Mouse (Mus musculus) hindbrain, embryonic 14.5 days (tissue): ENCODE measurements around the gene Gm45837. TPM values are rescaled to one million over a fixed set of nuclear protein-coding genes. Genes with fewer than 3 reads are reported as not detected.

Source experiments
- ATAC-seq: fragments of 200-750 bp; cut with Nextera tagmentation; 2 replicates; pipeline ENCODE4 v1.8.0; 2017; ENCODE audit warnings: moderate number of reproducible peaks, mild to moderate bottlenecking, moderate TSS enrichment, moderate library complexity; ENCODE audit not compliant: low FRiP score
- DNase-seq: peaks from one replicate; pipeline ENCODE4 v3.0.0-alpha.2; 2015; ENCODE audit warnings: low spot score
- H3K27ac ChIP-seq: fragments of 300-500 bp; sonication (generic); 2 replicates; pipeline ENCODE4 v1.5.1; 2014; ENCODE audit warnings: mild to moderate bottlenecking, moderate library complexity
- H3K27me3 ChIP-seq: fragments of 300-500 bp; sonication (generic); 2 replicates; pipeline ENCODE4 v1.6.1; 2014; ENCODE audit warnings: mild to moderate bottlenecking, low read length, mixed read lengths; ENCODE audit not compliant: control insufficient read depth, insufficient read depth
- H3K36me3 ChIP-seq: fragments of 300-500 bp; sonication (generic); replicated peaks from 2 replicates; pipeline ENCODE4 v1.6.1; 2014; ENCODE audit not compliant: control insufficient read depth, insufficient read depth
- H3K4me1 ChIP-seq: fragments of 300-500 bp; sonication (generic); replicated peaks from 2 replicates; pipeline ENCODE4 v1.6.1; 2014; ENCODE audit warnings: antibody characterized with exemption, low read length, mixed read lengths; ENCODE audit not compliant: control insufficient read depth, insufficient read depth
- H3K4me2 ChIP-seq: fragments of 300-500 bp; sonication (generic); replicated peaks from 2 replicates; pipeline ENCODE4 v1.6.1; 2014; ENCODE audit warnings: mild to moderate bottlenecking, moderate library complexity
- H3K4me3 ChIP-seq: fragments of 300-500 bp; sonication (generic); replicated peaks from 2 replicates; pipeline ENCODE4 v1.5.1; 2014; ENCODE audit warnings: mild to moderate bottlenecking, low read length
- H3K9ac ChIP-seq: fragments of 300-500 bp; sonication (generic); 2 replicates; pipeline ENCODE4 v1.6.1; 2014
- H3K9me3 ChIP-seq: fragments of 300-500 bp; sonication (generic); 2 replicates; pipeline ENCODE4 v1.6.1; 2016; ENCODE audit warnings: low read length; ENCODE audit not compliant: control insufficient read depth
- WGBS: fragments of 180-500 bp; shearing (Covaris S2); extraction: QIAGEN DNeasy Blood & Tissue Kit; methylation state at CpG from one replicate; pipeline ENCODE4 v1.1.7; 2014; 5-methylcytosine and 5-hydroxymethylcytosine counted together
- polyA plus RNA-seq: library from polyadenylated mRNA; unstranded; fragments of >200 nt; fragmentation: Nextera tagmentation; extraction: Ambion mirVana; gene quantifications from 2 replicates; pipeline ENCODE4 v1.2.1, GENCODE M21; 2014

The Gm45837 gene
- polyA plus RNA-seq, 1 experiment from 2014 or later = not detected

DNA sequence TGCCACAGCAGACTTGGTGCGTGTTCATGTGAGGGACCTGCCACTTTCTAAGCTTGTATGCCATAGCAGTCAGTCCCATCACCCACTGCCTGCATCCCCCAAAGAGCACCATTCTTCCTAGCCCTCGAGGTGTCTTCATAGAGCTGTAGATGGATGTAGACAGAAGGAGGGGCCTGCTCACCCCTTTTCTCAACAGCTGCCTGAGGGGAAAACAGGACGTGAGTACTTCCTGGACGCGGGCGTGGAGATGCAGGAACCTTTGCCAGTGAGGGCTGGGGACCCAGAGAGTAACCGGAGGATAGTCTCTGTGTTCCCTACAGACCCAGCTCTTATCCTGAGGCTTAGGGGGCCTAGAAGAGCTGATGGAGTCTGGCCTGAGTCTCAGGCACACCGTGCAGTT is 47.1 kb downstream of the Gm45837 start:
- Histone ChIP-seq H3K4me1 (peaks cover 12% of the 10 kb centered on the region), H3K36me3 (no peaks in the 10 kb centered on the region), H3K27ac (no peak overlapping the region), H3K4me2 (no peak overlapping the region), H3K9ac (no peak overlapping the region), H3K4me3 (no peak overlapping the region), H3K9me3 (no peaks in the 10 kb centered on the region), H3K27me3 (peaks cover 4% of the 10 kb centered on the region; the same call in 1 of the 2 replicates)
- ATAC-seq (no peak), DNase-seq (no peak)
- WGBS = 68% methylated on average over 8 of the region's 8 CpGs

DNA sequence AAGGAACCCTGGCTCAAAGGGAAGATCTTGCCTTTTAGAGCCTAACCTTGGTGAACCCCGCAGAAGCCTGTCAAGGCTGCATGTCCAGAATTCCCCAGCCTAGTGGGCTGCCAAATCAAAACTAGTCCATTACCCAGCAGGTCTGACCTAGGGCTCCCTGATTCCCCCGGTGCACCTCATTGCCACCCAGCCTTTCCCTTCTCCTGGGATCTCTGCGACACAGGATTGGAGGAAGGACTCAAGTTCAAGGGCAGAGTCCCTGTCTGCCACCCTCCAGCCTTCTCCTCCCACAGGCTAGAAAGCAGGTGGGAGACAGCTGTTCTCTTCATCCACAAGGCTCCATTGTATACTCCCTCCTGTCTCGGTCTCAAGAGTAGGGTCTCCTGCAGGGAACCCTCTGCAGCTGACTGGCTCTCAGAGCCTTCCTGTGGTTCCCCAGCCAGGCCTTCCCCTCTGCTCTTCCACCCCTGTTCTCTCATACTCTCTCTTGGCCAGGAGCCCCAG is 47.6 kb downstream of the Gm45837 start:
- Histone ChIP-seq H3K36me3 (no peaks in the 10 kb centered on the region), H3K9me3 (no peaks in the 10 kb centered on the region), H3K9ac (no peak overlapping the region), H3K27ac (no peak overlapping the region), H3K27me3 (no peaks in the 10 kb centered on the region), H3K4me3 (no peak overlapping the region), H3K4me1 (peaks cover 14% of the 10 kb centered on the region), H3K4me2 (no peak overlapping the region)
- ATAC-seq (no peak), DNase-seq (no peak)
- 65% methylated on average over 4 of the region's 4 CpGs for WGBS

DNA sequence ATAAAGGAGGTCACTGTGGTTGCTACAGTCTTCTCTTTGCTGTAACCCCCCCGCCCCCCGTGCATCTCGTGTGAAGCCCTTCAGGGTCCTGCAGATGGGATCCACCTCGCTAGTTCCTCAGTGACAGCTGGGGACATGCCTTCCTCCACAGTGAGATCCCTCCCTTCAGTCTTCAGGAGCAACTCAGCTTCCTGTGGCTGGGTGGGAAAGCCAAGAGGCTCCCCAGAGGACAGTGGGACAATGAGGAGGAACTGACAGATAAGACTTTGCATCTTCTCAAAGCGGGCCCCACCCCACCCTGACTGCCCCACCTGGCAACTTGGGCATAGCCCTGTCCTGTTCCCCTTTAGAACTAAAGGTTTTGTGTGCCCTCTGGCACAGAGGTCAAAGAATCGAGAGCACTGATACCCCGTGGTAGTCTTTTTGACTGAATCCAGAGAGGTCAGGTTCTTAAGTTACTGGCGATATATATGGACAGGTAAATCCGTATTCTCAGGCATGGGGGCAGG is 48.7 kb downstream of the Gm45837 start:
- H3K4me3 ChIP-seq = no peak overlapping the region
- ATAC-seq = no peak
- 81% methylated on average over 9 of the region's 9 CpGs for WGBS
- no peak overlapping the region for H3K4me2 ChIP-seq
- no peak overlapping the region for H3K9ac ChIP-seq
- H3K27me3 ChIP-seq = no peaks in the 10 kb centered on the region
- no peak for DNase-seq
- H3K27ac ChIP-seq = no peak overlapping the region
- no peaks in the 10 kb centered on the region for H3K36me3 ChIP-seq
- peaks cover 14% of the 10 kb centered on the region for H3K4me1 ChIP-seq
- no peaks in the 10 kb centered on the region for H3K9me3 ChIP-seq

DNA sequence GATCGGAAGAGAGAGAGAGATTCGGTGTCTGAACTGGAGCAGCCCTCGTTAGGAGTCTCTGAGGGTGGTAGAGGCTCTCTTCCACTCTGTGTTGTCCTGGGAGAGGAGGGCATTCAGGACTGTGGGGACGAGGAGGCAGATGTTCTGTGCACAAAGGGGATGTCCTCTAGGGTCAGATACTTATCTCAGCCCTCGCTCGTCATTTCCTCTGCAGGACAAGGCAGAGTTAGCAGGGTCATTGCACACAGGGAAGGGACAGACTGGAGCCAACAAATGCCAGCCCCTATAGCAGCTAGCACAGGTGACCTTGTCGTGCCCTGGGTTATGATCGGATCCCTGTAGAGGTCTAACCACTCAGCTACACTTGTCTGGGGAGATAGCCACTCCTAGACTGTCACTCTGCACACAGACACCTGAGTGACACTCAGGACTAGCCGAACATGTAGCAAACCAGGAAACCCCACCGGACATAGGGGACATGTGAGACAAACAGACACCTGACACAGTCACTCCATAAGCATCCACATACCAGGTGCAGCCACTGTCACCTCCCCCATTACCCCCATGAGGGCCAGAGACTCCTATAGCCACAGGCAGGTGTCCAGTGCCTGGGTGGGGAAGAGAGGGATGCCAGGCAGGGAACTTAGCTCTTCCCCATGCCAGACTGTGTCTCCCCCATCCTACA is 49.4 kb downstream of the Gm45837 start:
- Histone ChIP-seq H3K27me3 (no peaks in the 10 kb centered on the region), H3K9ac (no peak overlapping the region), H3K4me1 (peaks cover 14% of the 10 kb centered on the region), H3K27ac (no peak overlapping the region), H3K4me3 (no peak overlapping the region), H3K36me3 (no peaks in the 10 kb centered on the region), H3K9me3 (no peaks in the 10 kb centered on the region), H3K4me2 (no peak overlapping the region)
- ATAC-seq (peak; percentile 9; the same call in 1 of the 2 replicates), DNase-seq (no peak)
- WGBS = 56% methylated on average over 10 of the region's 10 CpGs

DNA sequence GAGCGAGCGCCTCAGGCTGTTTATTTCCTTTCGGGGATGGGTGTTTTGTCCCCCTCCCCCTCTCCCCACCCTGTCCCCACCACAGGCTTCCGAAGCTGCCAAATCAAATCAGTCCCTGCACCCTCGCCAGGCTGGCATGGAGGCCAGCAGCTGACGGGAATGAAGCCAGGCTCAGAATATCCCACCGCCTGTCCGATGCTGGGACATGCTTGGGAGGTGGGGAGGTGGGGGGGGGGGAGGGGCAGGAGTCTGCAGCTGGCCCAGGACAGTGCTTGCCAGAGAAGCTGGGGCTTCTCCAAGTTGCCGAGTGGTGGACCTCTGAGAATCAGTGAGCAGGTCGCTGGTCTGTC is 49.9 kb downstream of the Gm45837 start:
- no peak overlapping the region for H3K27ac ChIP-seq
- peak; percentile 72 for ATAC-seq
- no peaks in the 10 kb centered on the region for H3K36me3 ChIP-seq
- whole genome bisulfite sequencing = 30% methylated on average over 10 of the region's 10 CpGs
- no peak overlapping the region for H3K4me3 ChIP-seq
- DNase-seq = no peak
- no peak overlapping the region for H3K4me2 ChIP-seq
- no peaks in the 10 kb centered on the region for H3K27me3 ChIP-seq
- H3K9me3 ChIP-seq = no peaks in the 10 kb centered on the region
- H3K9ac ChIP-seq = no peak overlapping the region
- H3K4me1 ChIP-seq = peaks cover 14% of the 10 kb centered on the region

DNA sequence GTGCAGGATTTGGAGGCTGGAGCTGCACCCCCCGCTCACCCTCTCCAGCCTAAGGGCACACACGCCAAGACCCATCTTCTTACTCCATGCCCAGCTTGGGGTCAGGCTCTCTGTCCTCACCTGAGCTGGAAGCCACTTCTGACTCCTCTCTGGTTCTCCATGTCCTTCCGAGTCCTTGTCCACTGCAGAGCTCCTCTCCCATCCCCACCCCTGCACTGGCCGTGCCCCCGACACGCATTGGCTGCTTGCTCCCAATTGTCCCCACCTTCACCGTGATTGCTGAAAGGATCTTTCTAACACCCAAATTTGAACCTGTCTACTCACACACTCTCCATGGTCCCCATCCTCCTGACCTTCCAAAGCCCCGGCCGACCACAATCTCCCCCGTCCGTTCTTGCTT is 50.9 kb downstream of the Gm45837 start:
- 87% methylated on average over 11 of the region's 11 CpGs for WGBS
- no peak for DNase-seq
- ATAC-seq = no peak

DNA sequence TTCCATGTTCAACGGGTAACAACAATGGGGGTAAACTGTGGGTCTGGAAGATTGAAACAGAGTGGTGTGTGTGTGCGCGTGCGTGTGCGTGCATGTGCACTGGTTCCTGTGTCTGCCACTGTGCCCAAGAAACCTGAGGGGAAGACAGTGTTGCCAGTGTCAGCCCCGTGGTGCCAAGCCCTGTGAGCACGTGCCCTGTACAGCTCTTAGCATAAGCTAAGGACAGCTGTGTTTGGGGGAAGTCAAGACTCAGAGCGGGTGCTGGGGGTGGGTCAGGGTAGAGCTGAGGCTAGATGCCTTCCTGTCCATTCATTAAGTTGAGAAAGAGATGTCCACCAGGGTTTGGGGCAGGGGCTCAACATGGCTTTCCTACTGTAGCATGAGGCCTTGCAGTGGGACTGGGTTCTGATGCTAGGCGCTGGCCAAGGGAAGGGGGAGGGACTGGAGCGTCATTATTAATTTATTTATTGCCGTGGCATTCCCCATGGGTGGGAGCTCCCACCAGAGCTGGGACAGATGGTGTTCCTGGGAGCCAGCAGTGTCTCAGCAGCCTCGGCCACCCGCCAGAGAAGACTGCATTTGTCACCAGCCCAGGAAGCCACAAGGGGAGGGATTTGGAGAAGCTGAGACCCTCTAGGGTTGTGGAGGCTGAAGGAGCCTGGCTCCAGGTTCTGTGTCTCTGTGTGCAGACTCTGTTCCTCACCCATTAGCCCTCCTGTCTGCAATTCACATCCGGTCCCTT is 51.8 kb downstream of the Gm45837 start:
- no peaks in the 10 kb centered on the region for H3K36me3 ChIP-seq
- no peak overlapping the region for H3K4me2 ChIP-seq
- ATAC-seq = 0 out of 2 replicates have a peak, but pooled peaks have one; percentile 5
- no peak overlapping the region for H3K4me3 ChIP-seq
- no peak overlapping the region for H3K9ac ChIP-seq
- H3K4me1 ChIP-seq = peaks cover 8% of the 10 kb centered on the region; the same call in 1 of the 2 replicates
- H3K27ac ChIP-seq = 0 out of 2 replicates have a peak overlapping the region, but pooled peaks have one; percentile 38
- DNase-seq = no peak
- no peaks in the 10 kb centered on the region for H3K27me3 ChIP-seq
- H3K9me3 ChIP-seq = no peaks in the 10 kb centered on the region
- 71% methylated on average over 14 of the region's 14 CpGs for WGBS

More for the DNA sequence above, 50.9 kb downstream of the Gm45837 start:
- no peak overlapping the region for H3K4me2 ChIP-seq
- no peak overlapping the region for H3K27ac ChIP-seq
- H3K27me3 ChIP-seq = no peaks in the 10 kb centered on the region
- H3K9me3 ChIP-seq = no peaks in the 10 kb centered on the region
- H3K4me3 ChIP-seq = no peak overlapping the region
- H3K9ac ChIP-seq = no peak overlapping the region
- H3K4me1 ChIP-seq = peaks cover 14% of the 10 kb centered on the region
- H3K36me3 ChIP-seq = no peaks in the 10 kb centered on the region

DNA sequence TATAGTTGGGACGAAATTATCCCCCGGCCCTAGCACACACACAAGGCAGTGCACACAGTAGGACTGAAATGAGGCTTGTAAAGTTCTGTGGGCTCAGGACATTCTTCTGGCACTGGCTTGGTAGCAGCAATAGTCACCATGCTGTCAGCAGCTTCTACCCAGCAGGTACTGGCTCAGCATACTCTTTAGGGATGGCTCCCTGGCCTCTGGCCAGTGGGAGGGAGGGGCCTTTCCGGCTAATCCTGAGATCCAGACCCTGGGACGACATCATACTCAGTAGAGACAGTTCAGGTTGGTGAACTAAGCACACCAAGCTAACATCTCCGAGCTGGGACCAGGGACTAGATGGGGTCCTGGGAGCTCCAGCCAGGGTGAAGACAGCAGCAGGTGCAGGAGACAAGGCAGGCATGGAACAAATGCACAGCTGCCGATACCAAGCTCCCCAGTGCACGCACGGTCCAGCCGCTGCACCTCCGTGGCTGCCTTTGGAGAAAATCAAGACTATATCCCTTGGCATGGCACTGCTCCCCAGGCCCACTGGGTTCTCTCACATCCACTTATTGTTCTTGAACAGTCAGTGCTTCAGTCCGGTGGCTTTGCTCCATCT is 53.1 kb downstream of the Gm45837 start:
- Histone ChIP-seq H3K9me3 (no peaks in the 10 kb centered on the region), H3K9ac (no peak overlapping the region), H3K36me3 (no peaks in the 10 kb centered on the region), H3K4me3 (no peak overlapping the region), H3K27ac (no peak overlapping the region), H3K4me2 (no peak overlapping the region), H3K4me1 (peaks cover 8% of the 10 kb centered on the region; the same call in 1 of the 2 replicates), H3K27me3 (no peaks in the 10 kb centered on the region)
- WGBS = 66% methylated on average over 11 of the region's 11 CpGs
- DNase-seq (no peak), ATAC-seq (no peak)

DNA sequence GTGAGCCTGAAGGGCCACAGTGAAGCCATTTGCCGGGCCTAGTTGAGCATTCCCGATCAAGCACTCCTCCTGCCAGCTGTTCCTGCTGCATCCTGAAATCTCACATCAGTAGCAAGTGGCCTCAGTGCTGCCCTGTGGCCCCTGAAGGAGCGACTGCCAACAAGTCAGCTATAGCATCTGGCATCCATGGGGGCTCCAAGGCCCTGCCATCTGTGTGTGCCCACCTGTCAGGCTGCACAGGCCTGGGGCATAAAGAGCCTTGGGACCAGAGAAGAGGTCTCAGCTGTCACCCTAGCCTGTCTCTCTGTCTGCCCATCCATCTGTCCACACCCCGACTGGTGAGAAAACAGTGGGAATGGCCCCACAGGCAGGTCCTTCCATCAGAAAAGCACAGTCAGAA is 54.2 kb downstream of the Gm45837 start:
- no peak overlapping the region for H3K9ac ChIP-seq
- no peaks in the 10 kb centered on the region for H3K27me3 ChIP-seq
- H3K4me3 ChIP-seq = no peak overlapping the region
- no peaks in the 10 kb centered on the region for H3K36me3 ChIP-seq
- H3K4me2 ChIP-seq = no peak overlapping the region
- H3K9me3 ChIP-seq = no peaks in the 10 kb centered on the region
- H3K27ac ChIP-seq = 0 out of 2 replicates have a peak overlapping the region, but pooled peaks have one; percentile 26
- ATAC-seq (no peak), DNase-seq (no peak)
- H3K4me1 ChIP-seq = peaks cover 8% of the 10 kb centered on the region; the same call in 1 of the 2 replicates
- WGBS = 63% methylated on average over 4 of the region's 4 CpGs
